Mouse (Mus musculus): ENCODE results near the gene Coa7. TPM values are rescaled to one million over a fixed set of nuclear protein-coding genes. Genes with fewer than 3 reads are reported as not detected.

The Coa7 gene
- 19.8 and 23.5 TPM in 2 replicates for total RNA-seq (2012; rRNA removed)
- 10 to 100 TPM; 30.5 to 39.1 TPM for polyA plus RNA-seq (2012; ENCODE audit: insufficient read depth in 1 of 2, insufficient read length in 2 of 2, low read depth in 1 of 2, low replicate concordance in 2 of 2, missing spikeins in 1 of 2)

GRCm38 (mm10) chr4:108327730-108328484 is at the start of gene Coa7:
Coa7 (plus strand) TSS chr4:108328140.
- Histone ChIP-seq H3K36me3 (ENCODE audit: control insufficient read depth in 1 of 2, insufficient read depth in 2 of 2, low read length in 2 of 2) (peaks cover 0 to 15% of the 10 kb centered on the region in 2 experiments; a peak in 2 of 4 replicates), H3K4me3 (ENCODE audit: control insufficient read depth in 1 of 2, insufficient read depth in 1 of 2, low read depth in 2 of 2, low read length in 2 of 2) (peak within 1 kb of the TSS; percentile 97 to 98), H3K27ac (ENCODE audit: control insufficient read depth, low read depth, low read length) (peak within 1 kb of the TSS; percentile 91), H3K9ac (ENCODE audit: control insufficient read depth, low read depth, low read length, poor library complexity, severe bottlenecking) (peak within 1 kb of the TSS; percentile 89), H3K4me1 (ENCODE audit: control insufficient read depth in 1 of 2, insufficient read depth in 2 of 2, low read length in 2 of 2) (peaks cover 12 to 17% of the 10 kb centered on the region in 2 experiments), H3K27me3 (ENCODE audit: control insufficient read depth in 1 of 2, insufficient read depth in 2 of 2, low read length in 2 of 2) (no peaks in the 10 kb centered on the region), H3K9me3 (replicated peaks; ENCODE audit: insufficient read depth, low read length) (no peaks in the 10 kb centered on the region), H3K79me2 (ENCODE audit: control insufficient read depth, insufficient read depth, low read length, poor library complexity) (peaks cover 3% of the 10 kb centered on the region; the same call in 1 of the 2 replicates)
- peak; percentile 98 for DNase-seq (ENCODE audit: low read depth, low spot score)
- TF ChIP-seq ELF1 (IDR thresholded peaks at IDR 0.05; ENCODE audit: low read depth, low read length) (peak; percentile 34; the same call in 1 of the 2 replicates), HCFC1 (IDR thresholded peaks at IDR 0.05; ENCODE audit: low read depth, low read length) (peak; percentile 77), MYC (IDR thresholded peaks at IDR 0.05; ENCODE audit: low read depth, low read length) (peak; percentile 94), MEF2A (IDR thresholded peaks at IDR 0.05; ENCODE audit: extremely low read depth, insufficient replicate concordance, low read depth, low read length, poor library complexity, severe bottlenecking) (no peak), ETS1 (IDR thresholded peaks at IDR 0.05; ENCODE audit: low read depth, low read length) (peak; percentile 66; the same call in 1 of the 2 replicates), CTCF (IDR thresholded peaks at IDR 0.05 in 2 of 3, conservative IDR thresholded peaks at IDR 0.05 in 1 of 3; ENCODE audit: control insufficient read depth in 1 of 3, insufficient read depth in 1 of 3, low read depth in 2 of 3, low read length in 3 of 3, poor library complexity in 1 of 3, severe bottlenecking in 1 of 3) (no peak), ZMIZ1 (IDR thresholded peaks at IDR 0.05; ENCODE audit: low read depth, low read length) (0 out of 2 replicates have a peak, but pooled peaks have one; percentile 22), POLR2A (IDR thresholded peaks at IDR 0.05; ENCODE audit: control insufficient read depth in 1 of 2, insufficient read depth in 1 of 2, low read depth in 1 of 2, low read length in 2 of 2, poor library complexity in 1 of 2) (peak; percentile 75 to 91), MAZ (IDR thresholded peaks at IDR 0.05; ENCODE audit: low read depth, low read length) (peak; percentile 60; the same call in 1 of the 2 replicates), SIN3A (IDR thresholded peaks at IDR 0.05; ENCODE audit: low read length) (peak; percentile 92), UBTF (IDR thresholded peaks at IDR 0.05; ENCODE audit: borderline replicate concordance, insufficient read depth, low read depth, low read length) (no peak), GATA1 (IDR thresholded peaks at IDR 0.05; ENCODE audit: low read depth, low read length) (no peak), NELFE (IDR thresholded peaks at IDR 0.05; ENCODE audit: low read depth, low read length) (peak; percentile 86), MAFK (IDR thresholded peaks at IDR 0.05; ENCODE audit: borderline replicate concordance, low read depth, low read length) (no peak), POLR2AphosphoS2 (IDR thresholded peaks at IDR 0.05; ENCODE audit: low read length) (peak; percentile 59; the same call in 1 of the 2 replicates), CHD1 (IDR thresholded peaks at IDR 0.05; ENCODE audit: low read depth, low read length) (no peak), ZNF384 (IDR thresholded peaks at IDR 0.05; ENCODE audit: low read depth, low read length) (no peak), TAL1 (IDR thresholded peaks at IDR 0.05; ENCODE audit: low read length) (no peak), USF2 (IDR thresholded peaks at IDR 0.05; ENCODE audit: borderline replicate concordance in 1 of 2, insufficient read depth in 1 of 2, low read depth in 1 of 2, low read length in 2 of 2) (peak; percentile 37 to 77; a peak in 3 of 4 replicates), MXI1 (IDR thresholded peaks at IDR 0.05; ENCODE audit: low read depth, low read length) (peak; percentile 98), BHLHE40 (IDR thresholded peaks at IDR 0.05; ENCODE audit: borderline replicate concordance, low read depth, low read length) (peak; percentile 69; the same call in 1 of the 2 replicates), USF1 (IDR thresholded peaks at IDR 0.05; ENCODE audit: low read depth, low read length) (peak; percentile 97), KAT2A (conservative IDR thresholded peaks at IDR 0.05; ENCODE audit: low read depth, low read length) (no peak; the same call in 1 of the 2 replicates), TCF12 (IDR thresholded peaks at IDR 0.05; ENCODE audit: low read depth, low read length) (peak; percentile 48; the same call in 1 of the 2 replicates), MYB (IDR thresholded peaks at IDR 0.05; ENCODE audit: low read depth, low read length) (no peak), ZKSCAN1 (IDR thresholded peaks at IDR 0.05; ENCODE audit: low read depth, low read length) (no peak), RCOR1 (IDR thresholded peaks at IDR 0.05; ENCODE audit: low read depth, low read length) (no peak), JUND (IDR thresholded peaks at IDR 0.05; ENCODE audit: low read depth, low read length) (no peak), GABPA (IDR thresholded peaks at IDR 0.05; ENCODE audit: low read depth, low read length) (no peak), CHD2 (IDR thresholded peaks at IDR 0.05; ENCODE audit: low read length) (no peak), POLR2AphosphoS5 (IDR thresholded peaks at IDR 0.05; ENCODE audit: borderline replicate concordance, low read depth, low read length) (no peak), EP300 (IDR thresholded peaks at IDR 0.05; ENCODE audit: low read depth in 1 of 2, low read length in 2 of 2) (no peak), NRF1 (IDR thresholded peaks at IDR 0.05; ENCODE audit: insufficient read depth, low read depth, low read length, poor library complexity, severe bottlenecking) (peak; percentile 29; the same call in 1 of the 2 replicates), RAD21 (IDR thresholded peaks at IDR 0.05; ENCODE audit: low read depth, low read length) (no peak; the same call in 1 of the 2 replicates)

All from MEL (cell line).